Mouse (Mus musculus): Measurements from ENCODE around the gene Zfp119b.

DNA sequence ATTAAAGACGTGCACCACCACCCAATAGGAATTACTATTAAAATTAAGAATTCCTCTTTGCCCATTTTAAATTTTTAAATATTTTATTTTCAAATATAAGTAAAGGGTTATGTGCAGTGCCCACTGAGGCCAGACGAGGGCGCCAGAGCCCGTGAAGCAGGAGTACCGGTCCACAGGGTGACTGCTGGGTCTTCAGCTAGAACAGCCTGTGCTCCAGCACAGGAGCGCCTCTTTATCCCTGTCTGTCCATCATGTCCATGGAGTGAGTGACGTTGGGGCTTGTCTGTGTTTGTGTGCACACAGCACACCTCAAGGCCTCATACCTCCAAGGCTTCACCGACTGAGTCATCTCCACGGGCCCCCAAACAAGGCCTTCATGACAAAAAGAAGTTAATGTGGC, 7.9 kb upstream of the Zfp119b start:
- no peak for TF ChIP-seq POLR2A (IDR thresholded peaks at IDR 0.05; ENCODE audit: insufficient read length, low read depth)
- no peak for TF ChIP-seq MYOD1 (IDR thresholded peaks at IDR 0.05; ENCODE audit: control insufficient read depth in 1 of 3, insufficient read length in 2 of 3, low read depth in 2 of 3)
- TF ChIP-seq MAX (IDR thresholded peaks at IDR 0.05; ENCODE audit: low read depth), result no peak
- TF ChIP-seq E2F4 (IDR thresholded peaks at IDR 0.05; ENCODE audit: insufficient read depth), result no peak
- no peak for TF ChIP-seq CEBPB (IDR thresholded peaks at IDR 0.05; ENCODE audit: insufficient read depth, poor library complexity, severe bottlenecking)
- TF ChIP-seq USF1 (IDR thresholded peaks at IDR 0.05; ENCODE audit: low read depth), result no peak
- TF ChIP-seq SRF (IDR thresholded peaks at IDR 0.05; ENCODE audit: control insufficient read depth, insufficient read length, low read depth), result no peak
